Mouse (Mus musculus) thymus, adult 2 months (tissue): ENCODE data around the gene Itgam.

Experiments
- CTCF ChIP-seq: fragments of 200-500 bp; IDR thresholded peaks from 2 replicates; pipeline ENCODE4 v1.5.1; 2012; ENCODE audit warnings: mild to moderate bottlenecking, control low read depth, low read length, moderate library complexity, borderline replicate concordance; ENCODE audit not compliant: control insufficient read depth, poor library complexity, insufficient read depth; ENCODE audit errors: extremely low read depth
- POLR2A ChIP-seq: fragments of 200-500 bp; IDR thresholded peaks from 2 replicates; pipeline ENCODE4 v1.6.1; 2012; ENCODE audit warnings: mild to moderate bottlenecking, low read length, control low read depth, moderate library complexity; ENCODE audit not compliant: control insufficient read depth, poor library complexity, insufficient read depth; ENCODE audit errors: extremely low read depth

GRCm38 (mm10) chr7:128032290-128032988, 30.0 kb upstream of the Itgam start:
- TF ChIP-seq POLR2A (no peak), CTCF (no peak)
